18 mouse cellular contexts compared by ENCODE assay signal in the genomic region with DNA sequence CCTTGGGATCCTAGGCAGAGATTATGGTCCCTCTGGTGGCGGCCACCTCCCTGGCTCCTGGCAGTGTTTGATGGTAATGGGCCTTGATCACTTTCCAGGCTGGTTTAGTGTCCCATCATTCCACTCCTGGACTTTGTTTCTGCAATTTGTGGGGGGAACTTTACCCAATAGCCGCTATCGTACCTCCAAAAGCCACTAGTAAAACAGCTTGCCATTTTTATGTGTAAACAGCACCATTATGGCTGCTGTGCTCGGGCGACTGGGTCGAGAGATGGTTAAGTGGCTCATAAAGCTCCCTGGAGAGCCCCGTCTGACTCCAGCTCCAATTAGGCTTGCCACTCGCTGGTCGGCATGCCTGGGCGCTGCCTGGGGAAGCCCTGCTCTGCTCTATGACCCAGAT. TPM values are rescaled to one million over a fixed set of nuclear protein-coding genes. Genes with fewer than 3 reads are reported as not detected.
DNase-seq lines count a peak whose midpoint lies in the region; ATAC-seq lines count a peak whose summit lies in the region.
"Had no signal": no experiment of that assay in that cellular context is flagged by ENCODE, and none has a peak within 500 bp of the region (broad histone marks: within the 10 kb centered on the region; RNA-seq: fewer than 3 reads in every experiment).

No protein-coding gene starts in this region.

- no peak for DNase-seq in hindbrain, embryonic 14.5 days (ENCODE audit: low spot score)
- peak; percentile 28 for DNase-seq in neural tube, embryonic 11.5 days (ENCODE audit: low spot score)
- no peak for DNase-seq in neural tube, embryonic 10.5 days (ENCODE audit: extremely low spot score, low spot score)
- no peak for DNase-seq in left cerebral cortex, adult 9 months (ENCODE audit: low spot score in 2 of 2)
- no peak for DNase-seq in adrenal gland, postnatal 25 days
- DNase-seq: adrenal gland, postnatal 36 days; cerebellum, postnatal 14 days; gastrocnemius, postnatal 36 days; heart, adult 2 months; heart, postnatal 36 days; kidney, adult 11 months; kidney, postnatal 10 days; lung, embryonic 14.5 days; right cerebral cortex, postnatal 14 days had no signal

- 50% methylated on average over 10 of the region's 10 CpGs for WGBS in hindbrain, embryonic 13.5 days
- WGBS in hindbrain, embryonic 14.5 days, result 49% methylated on average over 10 of the region's 10 CpGs
- WGBS in neural tube, embryonic 11.5 days, result 31% methylated on average over 10 of the region's 10 CpGs
- WGBS in neural tube, embryonic 14.5 days, result 17% methylated on average over 10 of the region's 10 CpGs

- ATAC-seq in hindbrain, embryonic 13.5 days (ENCODE audit: low FRiP score), result no peak
- no peak for ATAC-seq in hindbrain, embryonic 14.5 days (ENCODE audit: low FRiP score)
- no peak for ATAC-seq in neural tube, embryonic 11.5 days (ENCODE audit: insufficient read depth, low FRiP score, low TSS enrichment)
- peak; percentile 36; the same call in 1 of the 2 replicates for ATAC-seq in neural tube, embryonic 14.5 days (ENCODE audit: low read depth)

- H3K27ac ChIP-seq in hindbrain, embryonic 13.5 days, result peak overlapping the region; percentile 35
- H3K27ac ChIP-seq in hindbrain, embryonic 14.5 days, result no peak overlapping the region
- no peak overlapping the region for H3K27ac ChIP-seq in neural tube, embryonic 11.5 days (ENCODE audit: low read depth, low read length)
- H3K27ac ChIP-seq in neural tube, embryonic 14.5 days (ENCODE audit: low read depth, low read length), result no peak overlapping the region
- H3K27ac ChIP-seq: heart, adult 2 months; limb, embryonic 15.5 days; liver, embryonic 14.5 days had no signal

- no peak overlapping the region for H3K9ac ChIP-seq in hindbrain, embryonic 13.5 days
- H3K9ac ChIP-seq in hindbrain, embryonic 14.5 days, result no peak overlapping the region
- no peak overlapping the region for H3K9ac ChIP-seq in neural tube, embryonic 11.5 days (ENCODE audit: low read length)
- H3K9ac ChIP-seq in neural tube, embryonic 14.5 days (replicated peaks; ENCODE audit: low read depth, low read length), result no peak overlapping the region
- H3K9ac ChIP-seq: limb, embryonic 15.5 days; liver, embryonic 14.5 days; lung, embryonic 14.5 days had no signal

- no peak overlapping the region for H3K4me2 ChIP-seq in hindbrain, embryonic 13.5 days
- H3K4me2 ChIP-seq in hindbrain, embryonic 14.5 days (replicated peaks), result no peak overlapping the region
- H3K4me2 ChIP-seq in neural tube, embryonic 11.5 days (ENCODE audit: low read depth), result no peak overlapping the region
- H3K4me2 ChIP-seq in neural tube, embryonic 14.5 days (ENCODE audit: low read depth, low read length), result no peak overlapping the region
- H3K4me2 ChIP-seq: limb, embryonic 15.5 days; lung, embryonic 14.5 days had no signal

- no peak overlapping the region for H3K4me3 ChIP-seq in hindbrain, embryonic 13.5 days
- no peak overlapping the region for H3K4me3 ChIP-seq in hindbrain, embryonic 14.5 days (replicated peaks; ENCODE audit: low read length)
- H3K4me3 ChIP-seq in neural tube, embryonic 11.5 days (ENCODE audit: low read depth, low read length), result no peak overlapping the region
- no peak overlapping the region for H3K4me3 ChIP-seq in neural tube, embryonic 14.5 days (ENCODE audit: low read depth, low read length)
- H3K4me3 ChIP-seq: heart, adult 2 months; limb, embryonic 15.5 days had no signal

- H3K36me3 ChIP-seq in hindbrain, embryonic 13.5 days, result peaks cover 14% of the 10 kb centered on the region
- no peaks in the 10 kb centered on the region for H3K36me3 ChIP-seq in hindbrain, embryonic 14.5 days (replicated peaks; ENCODE audit: control insufficient read depth, insufficient read depth)
- 0 out of 2 replicates have a peak, but pooled peaks cover 2% of the 10 kb centered on the region for H3K36me3 ChIP-seq in neural tube, embryonic 11.5 days (ENCODE audit: control insufficient read depth, insufficient read depth, low read length)
- H3K36me3 ChIP-seq in neural tube, embryonic 14.5 days (ENCODE audit: control insufficient read depth, insufficient read depth, low read length), result no peaks in the 10 kb centered on the region

- peaks cover 44% of the 10 kb centered on the region for H3K4me1 ChIP-seq in hindbrain, embryonic 13.5 days (replicated peaks)
- H3K4me1 ChIP-seq in hindbrain, embryonic 14.5 days (replicated peaks; ENCODE audit: control insufficient read depth, insufficient read depth, low read length), result peaks cover 38% of the 10 kb centered on the region; the same call in 1 of the 2 replicates
- H3K4me1 ChIP-seq in neural tube, embryonic 11.5 days (ENCODE audit: control insufficient read depth, insufficient read depth, low read length), result no peaks in the 10 kb centered on the region
- H3K4me1 ChIP-seq in neural tube, embryonic 14.5 days (ENCODE audit: control insufficient read depth, insufficient read depth, low read length), result peaks cover 20% of the 10 kb centered on the region

- H3K27me3 ChIP-seq in hindbrain, embryonic 13.5 days, result no peaks in the 10 kb centered on the region
- no peaks in the 10 kb centered on the region for H3K27me3 ChIP-seq in hindbrain, embryonic 14.5 days (ENCODE audit: control insufficient read depth, insufficient read depth, low read length)
- no peaks in the 10 kb centered on the region for H3K27me3 ChIP-seq in neural tube, embryonic 11.5 days (ENCODE audit: control insufficient read depth, insufficient read depth, low read length)
- H3K27me3 ChIP-seq in neural tube, embryonic 14.5 days (ENCODE audit: control insufficient read depth, insufficient read depth, low read length), result no peaks in the 10 kb centered on the region
- H3K27me3 ChIP-seq: limb, embryonic 15.5 days had no signal

- no peaks in the 10 kb centered on the region for H3K9me3 ChIP-seq in hindbrain, embryonic 13.5 days
- H3K9me3 ChIP-seq in hindbrain, embryonic 14.5 days (ENCODE audit: control insufficient read depth, low read length), result no peaks in the 10 kb centered on the region
- no peaks in the 10 kb centered on the region for H3K9me3 ChIP-seq in neural tube, embryonic 11.5 days (ENCODE audit: control insufficient read depth, low read length)
- no peaks in the 10 kb centered on the region for H3K9me3 ChIP-seq in neural tube, embryonic 14.5 days (ENCODE audit: control insufficient read depth, low read length)
- H3K9me3 ChIP-seq: limb, embryonic 15.5 days had no signal

RNA-seq across cellular contexts. Expression of gene Pepd, which starts 59.6 kb away (rescaled TPM):
- 52.4 and 54.6 TPM in 2 replicates for polyA plus RNA-seq in hindbrain, embryonic 13.5 days (2015; fragmentation: Nextera tagmentation; extraction: Ambion mirVana)
- polyA plus RNA-seq in hindbrain, embryonic 14.5 days (2014; fragmentation: Nextera tagmentation; extraction: Ambion mirVana), result 63.8 and 68.2 TPM in 2 replicates
- 62.9 and 74.2 TPM in 2 replicates for polyA plus RNA-seq in neural tube, embryonic 11.5 days (2014; fragmentation: Nextera tagmentation; extraction: Ambion mirVana)
- 67.9 and 69.8 TPM in 2 replicates for polyA plus RNA-seq in neural tube, embryonic 14.5 days (2014; fragmentation: Nextera tagmentation; extraction: Ambion mirVana)
- 68.8 and 77.6 TPM in 2 replicates for total RNA-seq in adrenal gland, postnatal 25 days (2021)
